Mouse (Mus musculus) thymus, postnatal 4 days (tissue): Measurements from ENCODE around the gene Serpinf1.
"Not testable (repeated sequence)": the region's sequence is repeated elsewhere in the genome, so short reads cannot be mapped to it uniquely, and the experiment has no call there.

ENCODE experiments used
- DNase-seq: peaks from one replicate; pipeline ENCODE4 v3.0.0; 2021

The Serpinf1 gene

DNA sequence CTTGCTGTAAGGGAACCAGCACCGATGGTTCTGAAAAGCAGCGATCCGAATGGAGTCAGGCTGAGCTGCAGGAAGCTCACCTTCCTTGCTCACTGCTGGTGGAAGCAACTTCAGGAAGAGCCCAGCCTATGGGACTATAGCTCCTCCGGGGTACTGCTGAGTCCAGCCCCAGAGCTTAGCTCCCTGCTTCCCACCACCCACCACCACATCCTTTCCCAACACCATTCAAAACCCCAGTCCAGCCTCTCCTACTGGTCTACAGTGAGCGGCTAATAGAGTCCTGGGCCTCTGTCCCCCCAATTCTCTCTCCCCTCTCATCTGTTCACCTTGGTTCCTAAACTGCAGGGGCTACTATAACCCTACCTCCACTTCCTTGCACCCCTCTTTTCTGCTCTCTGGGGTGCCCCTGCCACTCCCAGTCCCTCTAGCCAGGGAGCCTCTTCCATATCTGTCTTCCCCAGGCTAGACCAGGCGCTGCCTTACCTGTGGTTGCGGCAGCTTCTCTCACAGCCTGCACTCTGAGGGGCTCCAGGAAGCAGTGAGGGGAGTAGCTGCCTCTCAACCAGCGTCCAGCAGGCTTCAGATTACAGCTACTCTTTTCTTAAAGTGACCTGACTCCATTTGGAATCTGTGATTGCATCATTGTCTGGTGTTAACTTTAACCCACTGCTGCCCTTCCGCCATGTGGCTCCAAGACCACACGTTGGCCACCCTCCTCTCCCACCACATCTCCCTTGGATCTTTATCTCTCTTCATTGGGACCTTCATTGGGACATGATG is at the start of gene Serpinf1:
Gene Serpinf1, minus strand, starts transcription at position 689 of the 780 bp plus-strand sequence.
- no peak for DNase-seq

GRCm38 (mm10) chr11:75470675-75471074 is 48.2 kb upstream of the Serpinf1 start:
- DNase-seq, result no peak

DNA sequence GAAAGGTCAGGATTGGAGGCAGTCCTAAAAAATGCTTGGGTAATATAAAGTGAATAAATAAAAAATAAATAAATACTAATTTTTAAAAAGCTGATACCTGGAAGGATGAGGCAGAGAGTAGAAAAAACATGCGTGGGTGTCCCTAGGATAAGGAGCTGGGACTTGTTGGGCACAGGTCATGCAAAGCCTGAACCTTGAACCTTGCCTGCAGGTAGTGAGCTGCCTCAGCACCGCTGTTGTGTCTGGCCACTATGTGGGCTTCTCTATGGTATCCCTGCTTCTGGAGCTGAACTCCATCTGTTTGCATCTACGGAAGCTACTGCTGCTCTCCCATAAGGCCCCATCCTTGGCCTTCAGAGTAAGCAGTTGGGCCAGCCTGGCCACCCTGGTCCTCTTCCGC is 46.8 kb upstream of the Serpinf1 start:
- DNase-seq, result no peak

GRCm38 (mm10) chr11:75468410-75468809 is 45.9 kb upstream of the Serpinf1 start:
- no peak for DNase-seq

- DNase-seq, result peak; percentile 53
These were observed 45.2 kb upstream of the Serpinf1 start for GRCm38 (mm10) chr11:75467512-75468215.

DNA sequence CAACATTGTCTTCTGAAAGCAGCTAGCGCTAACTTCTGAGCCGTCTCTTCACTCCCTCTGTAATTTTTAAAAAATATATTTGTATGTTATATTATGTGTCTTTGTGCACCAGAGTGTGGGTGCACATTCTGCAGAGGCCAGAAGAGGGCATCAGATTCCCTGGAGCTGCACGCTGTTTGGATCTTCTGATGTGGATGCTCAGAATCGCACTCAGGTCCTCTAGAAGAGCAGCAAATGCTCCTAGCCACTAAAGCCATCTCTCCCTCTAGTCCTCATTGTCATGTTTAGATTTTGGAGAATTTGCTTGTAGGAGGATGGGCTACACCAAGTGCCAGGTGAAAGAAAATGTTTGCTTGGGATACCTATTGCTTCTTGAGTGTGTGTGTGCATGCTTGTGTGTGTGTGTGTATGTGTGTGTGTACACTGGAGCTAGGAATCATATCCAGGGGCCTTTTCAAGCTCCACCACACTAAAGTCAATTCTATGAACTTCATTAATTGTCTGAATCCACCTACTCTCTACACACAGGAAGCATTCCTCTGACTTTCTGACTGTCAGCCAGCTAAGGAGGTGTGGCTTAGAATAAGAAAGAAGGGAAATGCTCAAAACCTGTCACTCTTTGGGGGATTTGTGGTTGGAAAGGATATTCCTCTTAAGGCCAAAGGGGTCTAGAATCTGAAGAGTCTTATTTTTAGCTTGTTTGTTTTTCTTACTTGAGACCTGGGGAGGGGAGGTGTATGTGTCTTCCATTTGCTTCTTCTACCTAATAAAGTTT is 44.4 kb upstream of the Serpinf1 start:
- DNase-seq, result no peak

DNA sequence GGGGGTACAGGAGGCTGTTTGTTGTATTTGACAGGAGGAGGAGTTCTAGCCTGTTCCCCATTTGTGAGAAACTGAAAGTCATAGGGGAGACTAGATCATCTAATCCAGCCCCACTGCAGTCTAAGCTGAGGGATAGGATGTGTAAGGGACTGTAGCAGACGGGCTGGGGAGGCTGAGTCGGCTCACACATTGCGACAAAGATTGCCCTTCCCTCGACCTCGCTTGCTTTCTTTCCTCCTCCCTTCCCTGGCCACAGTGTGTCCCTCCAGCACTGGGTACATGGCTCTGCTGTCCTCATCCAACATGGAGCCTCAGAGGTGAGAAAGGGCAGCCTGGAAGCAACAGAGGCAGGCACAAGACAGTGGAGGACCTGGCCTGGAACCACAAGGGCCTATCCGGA is 42.5 kb upstream of the Serpinf1 start:
- DNase-seq, result no peak

DNA sequence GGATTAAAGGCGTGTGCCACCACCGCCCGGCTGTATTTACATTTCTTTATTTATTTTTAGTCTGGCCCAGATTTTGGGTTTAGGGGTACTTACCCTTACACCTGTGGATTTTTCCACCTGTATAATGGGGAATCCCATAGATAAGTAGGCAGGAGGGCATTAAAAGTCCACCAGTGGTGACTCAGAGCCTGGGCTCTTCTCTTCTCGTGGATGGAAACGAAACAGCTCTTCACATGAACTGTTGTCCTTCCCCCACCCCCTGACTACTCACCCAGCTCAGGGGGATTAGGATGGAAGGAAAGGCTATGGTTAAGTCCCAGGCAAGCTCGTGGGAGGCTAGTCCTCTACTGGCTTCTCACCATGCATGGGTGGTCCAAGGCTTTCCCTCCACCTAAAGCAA is 41.9 kb upstream of the Serpinf1 start:
- DNase-seq, result no peak

DNA sequence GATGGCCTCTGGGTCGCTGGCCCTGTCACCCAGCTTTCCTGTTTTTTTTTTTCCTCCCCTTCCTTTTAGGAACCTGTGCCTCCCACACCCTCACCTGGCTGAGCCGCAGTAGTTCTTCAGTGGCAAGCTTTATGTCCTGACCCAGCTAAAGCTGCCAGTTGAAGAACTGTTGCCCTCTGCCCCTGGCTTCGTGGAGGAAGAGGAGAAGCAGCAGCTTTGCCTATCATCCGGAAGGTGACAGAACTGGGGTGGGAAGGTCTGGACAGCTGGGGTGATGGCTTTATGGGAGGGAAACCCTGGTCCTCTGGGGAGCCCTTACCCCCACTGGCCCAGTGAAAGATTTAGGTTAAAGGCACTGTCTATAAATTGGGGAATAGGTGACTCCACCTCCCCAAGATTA is 41.1 kb upstream of the Serpinf1 start:
- no peak for DNase-seq

GRCm38 (mm10) chr11:75462865-75463336 is 40.4 kb upstream of the Serpinf1 start:
- DNase-seq, result peak; percentile 77

DNA sequence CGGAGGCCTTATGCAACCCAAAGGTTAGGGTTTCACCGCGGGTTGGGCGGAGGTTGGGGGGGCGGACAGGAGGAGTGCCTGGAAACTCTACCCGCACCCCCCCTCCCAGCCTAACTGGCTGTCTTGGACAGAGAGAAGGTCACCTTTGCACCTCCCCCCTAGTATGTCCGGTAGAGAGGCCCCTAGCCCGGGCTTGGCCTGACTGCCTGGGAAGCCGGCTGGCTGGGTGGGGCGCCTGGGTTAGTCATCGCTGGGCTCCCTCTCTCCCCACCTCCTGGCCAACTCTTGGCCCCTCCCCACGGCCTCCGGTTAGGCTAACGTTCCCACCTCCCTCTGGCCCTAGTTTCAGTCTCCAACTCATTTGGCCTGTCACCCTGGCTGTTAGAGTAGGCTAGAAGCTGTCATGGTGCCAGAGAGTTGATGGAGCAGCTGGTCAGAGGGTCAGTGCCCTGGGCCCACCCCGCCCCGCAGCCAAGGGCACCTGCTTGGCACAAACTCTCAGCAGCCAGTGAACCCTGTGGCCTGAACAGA is 39.8 kb upstream of the Serpinf1 start:
- DNase-seq, result peak; percentile 64

DNA sequence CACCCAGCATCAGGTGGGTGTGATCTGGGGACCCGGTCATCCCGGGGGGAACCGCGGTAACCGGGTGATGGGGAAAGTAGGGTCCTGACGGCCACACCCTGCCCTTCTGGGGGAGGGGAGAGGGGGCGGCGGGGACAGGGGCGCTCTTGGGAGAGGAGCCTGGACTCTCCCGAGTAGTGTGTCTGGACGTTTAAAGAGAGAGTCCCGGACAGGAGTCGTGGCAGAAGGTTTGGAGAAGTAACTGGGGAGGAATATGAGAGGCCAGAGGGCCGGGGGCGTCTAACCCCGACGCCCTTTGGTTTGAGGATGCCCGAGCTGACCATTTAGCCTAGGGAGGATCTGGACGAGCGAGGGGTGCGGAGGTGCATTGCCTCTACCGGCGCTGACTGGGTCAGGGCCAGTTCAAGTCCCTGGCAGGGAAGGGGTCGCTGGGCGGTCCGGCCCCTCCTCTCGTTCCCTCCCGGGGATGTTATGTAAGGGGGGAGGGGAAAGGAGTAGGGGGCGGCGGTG is 39.3 kb upstream of the Serpinf1 start:
- DNase-seq, result no peak

- DNase-seq, result peak; percentile 98
These were observed 38.6 kb upstream of the Serpinf1 start, which contains the start of gene Tlcd2 for GRCm38 (mm10) chr11:75460844-75461742. Gene Tlcd2 (plus strand): TSS chr11:75461715.

- peak; percentile 88 for DNase-seq
These were observed 37.8 kb upstream of the Serpinf1 start for GRCm38 (mm10) chr11:75460103-75460843.

DNA sequence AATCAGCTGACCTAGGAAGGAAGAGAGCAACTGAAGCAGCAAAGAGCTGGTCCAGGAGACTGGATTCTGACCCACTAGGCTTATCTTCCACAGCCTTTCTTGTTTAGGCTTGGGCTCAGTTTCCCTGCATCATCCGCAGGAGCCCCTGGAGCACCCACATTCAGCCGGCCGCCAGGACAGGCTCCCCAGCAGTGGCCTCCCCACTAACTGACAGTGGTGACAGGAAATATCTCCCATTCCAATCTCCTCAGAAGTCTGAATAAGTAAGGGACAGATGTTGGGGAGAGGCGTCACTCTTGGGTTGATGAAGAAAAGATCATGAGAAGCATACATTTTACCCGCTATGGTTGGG is 37.2 kb upstream of the Serpinf1 start:
- peak; percentile 31 for DNase-seq

DNA sequence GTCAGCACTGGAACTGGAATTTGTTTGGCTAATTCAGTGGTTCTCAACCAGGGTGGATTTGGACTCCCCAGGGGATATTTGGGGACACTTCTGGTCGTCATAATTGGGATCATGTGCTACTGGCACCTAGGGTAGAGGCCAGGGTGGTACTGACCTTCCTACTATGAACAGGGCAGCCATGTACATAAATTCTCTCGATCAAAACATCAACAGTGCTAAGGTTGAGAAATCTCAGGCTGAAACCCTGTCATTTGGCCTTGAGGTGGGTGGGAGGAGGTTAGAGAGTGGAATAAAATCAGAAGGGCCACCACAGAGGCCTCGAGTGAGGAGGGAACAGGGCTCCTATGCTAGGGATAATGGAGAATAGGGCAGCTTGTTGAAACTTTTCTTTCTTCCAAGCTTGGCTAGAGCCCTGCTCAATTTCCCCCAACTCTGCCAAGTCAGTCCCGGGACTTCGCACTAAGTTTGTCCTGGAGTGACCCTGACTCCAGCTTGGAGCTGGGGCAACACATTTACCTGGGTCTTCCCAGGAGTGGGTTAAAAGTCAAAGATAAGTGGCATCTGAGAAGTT is 36.7 kb upstream of the Serpinf1 start:
- no peak for DNase-seq

DNA sequence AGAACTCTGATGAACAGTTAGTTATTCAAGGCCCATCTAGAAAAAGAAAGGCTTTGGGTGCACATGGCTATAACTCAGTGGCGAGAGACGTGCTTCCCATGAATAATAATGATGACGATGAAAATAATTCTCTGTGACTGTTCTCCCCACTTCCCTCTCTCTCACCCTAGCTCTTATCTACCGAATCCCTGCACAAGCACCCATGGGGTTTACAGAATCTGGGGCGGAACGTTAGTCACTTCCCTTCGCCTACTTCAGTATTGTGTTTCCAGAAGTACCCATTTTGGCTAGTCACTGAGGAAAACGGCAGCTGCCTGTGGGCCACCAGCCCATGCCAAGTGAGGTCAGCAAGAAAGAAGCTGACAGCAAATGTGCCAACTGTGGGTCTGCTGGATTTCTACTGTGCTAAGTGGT is 36.1 kb upstream of the Serpinf1 start:
- DNase-seq, result peak; percentile 40

DNA sequence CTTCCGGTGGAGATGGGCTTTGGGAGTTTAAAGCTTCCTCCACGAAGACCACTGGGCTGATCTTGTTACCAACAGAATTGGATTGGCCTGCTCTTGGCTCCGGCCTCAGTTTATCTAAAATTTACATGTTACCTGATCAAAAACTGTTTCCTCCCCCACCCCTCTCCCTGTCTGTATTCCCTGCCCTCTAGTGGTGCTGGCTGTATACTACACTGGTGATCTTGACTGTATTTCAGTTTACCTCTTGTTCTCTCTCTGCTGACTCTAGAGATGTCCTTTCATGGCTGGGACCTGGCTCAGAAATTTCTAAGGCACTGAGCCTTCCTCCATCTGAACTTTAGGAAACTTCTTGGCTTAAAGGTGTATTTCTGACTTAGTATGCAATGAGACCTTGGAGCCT is 35.7 kb upstream of the Serpinf1 start:
- peak; percentile 75 for DNase-seq

- peak; percentile 31 for DNase-seq
These were observed 34.0 kb upstream of the Serpinf1 start for GRCm38 (mm10) chr11:75456440-75456871.

DNA sequence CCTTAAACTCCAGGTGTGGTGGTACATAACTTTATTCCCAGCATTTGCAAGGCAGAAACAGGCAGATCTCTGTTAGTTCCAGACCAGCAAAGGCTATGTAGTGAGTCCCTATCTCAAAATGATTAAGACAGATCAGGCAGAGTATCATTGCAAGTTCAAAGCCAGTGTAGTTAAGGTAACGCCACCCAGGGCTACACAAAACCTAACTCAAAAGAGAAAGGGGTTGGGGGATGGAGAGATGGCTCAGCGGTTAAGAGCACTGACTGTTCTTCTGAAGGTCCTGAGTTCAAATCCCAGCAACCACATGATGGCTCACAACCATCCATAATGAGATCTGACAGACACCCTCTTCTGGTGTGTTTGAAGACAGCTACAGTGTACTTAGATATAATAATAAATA is 33.5 kb upstream of the Serpinf1 start:
- DNase-seq, result not testable (repeated sequence)
